Mouse (Mus musculus) intestine, postnatal 0 days (tissue): Measurements from ENCODE around the gene 1600014C23Rik. TPM values are rescaled to one million over a fixed set of nuclear protein-coding genes. Genes with fewer than 3 reads are reported as not detected.

Source experiments
- ATAC-seq: fragments of 200-750 bp; cut with Nextera tagmentation; 2 replicates; pipeline ENCODE4 v1.8.0; 2017; ENCODE audit warnings: mild to moderate bottlenecking, moderate TSS enrichment, moderate library complexity
- H3K27ac ChIP-seq: fragments of 300-500 bp; sonication (generic); 2 replicates; pipeline ENCODE4 v1.5.1; 2014; ENCODE audit warnings: mild to moderate bottlenecking, low read depth, low read length, moderate library complexity
- H3K27me3 ChIP-seq: fragments of 300-500 bp; sonication (generic); replicated peaks from 2 replicates; pipeline ENCODE4 v1.6.1; 2014; ENCODE audit warnings: low read length, mixed read lengths; ENCODE audit not compliant: control insufficient read depth, insufficient read depth
- H3K36me3 ChIP-seq: fragments of 300-500 bp; sonication (generic); 2 replicates; pipeline ENCODE4 v1.6.1; 2014; ENCODE audit warnings: mild to moderate bottlenecking, moderate library complexity; ENCODE audit not compliant: control insufficient read depth, insufficient read depth
- H3K4me1 ChIP-seq: fragments of 300-500 bp; sonication (generic); replicated peaks from 2 replicates; pipeline ENCODE4 v1.6.1; 2014; ENCODE audit warnings: antibody characterized with exemption, low read length, mixed read lengths; ENCODE audit not compliant: control insufficient read depth, insufficient read depth
- H3K4me2 ChIP-seq: fragments of 300-500 bp; sonication (generic); replicated peaks from 2 replicates; pipeline ENCODE4 v1.6.1; 2014; ENCODE audit warnings: low read depth, mild to moderate bottlenecking, moderate library complexity
- H3K4me3 ChIP-seq: fragments of 300-500 bp; sonication (generic); 2 replicates; pipeline ENCODE4 v1.5.1; 2014; ENCODE audit warnings: low read depth, low read length
- H3K9ac ChIP-seq: fragments of 300-500 bp; sonication (generic); 2 replicates; pipeline ENCODE4 v1.6.1; 2014; ENCODE audit warnings: mild to moderate bottlenecking, low read depth, low read length
- H3K9me3 ChIP-seq: fragments of 300-500 bp; sonication (generic); 2 replicates; pipeline ENCODE4 v1.6.1; 2016; ENCODE audit warnings: mixed run types; ENCODE audit not compliant: control insufficient read depth
- CTCF ChIP-seq: sonication (generic); IDR thresholded peaks from 2 replicates; pipeline ENCODE4 v1.5.1; 2016; ENCODE audit warnings: low read depth, mild to moderate bottlenecking, control low read depth, antibody characterized with exemption, moderate library complexity
- WGBS: fragments of 180-500 bp; shearing (Covaris S2); extraction: QIAGEN DNeasy Blood & Tissue Kit; methylation state at CpG from one replicate; pipeline ENCODE4 v1.1.7; 2014; 5-methylcytosine and 5-hydroxymethylcytosine counted together
- polyA plus RNA-seq: library from polyadenylated mRNA; unstranded; fragments of >200 nt; fragmentation: Nextera tagmentation; extraction: Ambion mirVana; gene quantifications from 2 replicates; pipeline ENCODE4 v1.2.1, GENCODE M21; 2015

Gene 1600014C23Rik
- polyA plus RNA-seq, 1 experiment from 2014 or later: not detected

DNA sequence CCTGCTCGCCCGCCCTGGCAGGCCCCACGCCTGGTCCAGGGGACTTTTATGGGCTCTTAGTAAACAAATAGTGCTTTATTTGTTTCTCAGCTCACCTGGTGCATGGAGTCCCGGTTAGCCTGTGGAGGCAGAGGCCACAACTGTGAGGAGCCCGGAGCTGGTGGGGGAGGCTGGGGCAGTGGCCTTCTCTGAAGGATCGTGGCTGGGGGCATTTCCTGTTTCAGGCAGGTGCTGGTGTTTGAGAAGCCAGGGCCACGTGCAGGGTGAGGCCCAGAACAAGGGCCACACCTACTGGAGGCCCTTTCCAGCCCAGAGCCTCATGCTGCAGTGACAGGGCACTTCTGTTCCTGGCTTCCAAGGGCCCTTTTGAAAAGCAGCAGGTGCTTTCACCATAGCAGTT, 7.4 kb downstream of the 1600014C23Rik start:
- peak overlapping the region; percentile 17; the same call in 1 of the 2 replicates for H3K9ac ChIP-seq
- 0 out of 2 replicates have a peak overlapping the region, but pooled peaks have one; percentile 5 for H3K4me3 ChIP-seq
- H3K27ac ChIP-seq: peak overlapping the region; percentile 60
- H3K9me3 ChIP-seq: no peaks in the 10 kb centered on the region
- ATAC-seq: peak; percentile 90
- peak overlapping the region; percentile 54 for H3K4me2 ChIP-seq
- H3K4me1 ChIP-seq: peaks cover 2% of the 10 kb centered on the region
- H3K36me3 ChIP-seq: no peaks in the 10 kb centered on the region
- no peaks in the 10 kb centered on the region for H3K27me3 ChIP-seq
- no peak for TF ChIP-seq CTCF
- 17% methylated on average over 7 of the region's 7 CpGs for WGBS

DNA sequence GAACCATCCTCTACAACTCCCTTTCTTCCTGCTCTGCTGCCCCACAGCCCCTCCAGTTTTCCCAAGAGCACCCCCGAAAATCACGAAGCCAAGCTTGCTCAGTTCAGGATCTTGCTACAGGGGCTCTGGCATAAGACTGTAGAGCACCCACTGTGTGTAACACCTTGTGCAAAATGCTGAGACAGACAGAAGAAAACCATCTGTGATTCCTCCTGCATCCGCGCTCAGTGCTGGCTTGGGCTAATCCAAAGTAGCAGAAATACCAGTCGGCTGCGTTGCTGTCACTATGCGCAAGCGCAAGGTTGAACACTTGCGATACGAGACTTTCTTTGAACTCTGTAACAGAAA, 9.1 kb downstream of the 1600014C23Rik start:
- Histone ChIP-seq H3K4me1 (peaks cover 2% of the 10 kb centered on the region), H3K9ac (no peak overlapping the region), H3K27ac (no peak overlapping the region), H3K36me3 (no peaks in the 10 kb centered on the region), H3K4me2 (no peak overlapping the region), H3K4me3 (no peak overlapping the region), H3K27me3 (no peaks in the 10 kb centered on the region), H3K9me3 (no peaks in the 10 kb centered on the region)
- WGBS: 90% methylated on average over 10 of the region's 10 CpGs
- no peak for ATAC-seq
- TF ChIP-seq CTCF: no peak

DNA sequence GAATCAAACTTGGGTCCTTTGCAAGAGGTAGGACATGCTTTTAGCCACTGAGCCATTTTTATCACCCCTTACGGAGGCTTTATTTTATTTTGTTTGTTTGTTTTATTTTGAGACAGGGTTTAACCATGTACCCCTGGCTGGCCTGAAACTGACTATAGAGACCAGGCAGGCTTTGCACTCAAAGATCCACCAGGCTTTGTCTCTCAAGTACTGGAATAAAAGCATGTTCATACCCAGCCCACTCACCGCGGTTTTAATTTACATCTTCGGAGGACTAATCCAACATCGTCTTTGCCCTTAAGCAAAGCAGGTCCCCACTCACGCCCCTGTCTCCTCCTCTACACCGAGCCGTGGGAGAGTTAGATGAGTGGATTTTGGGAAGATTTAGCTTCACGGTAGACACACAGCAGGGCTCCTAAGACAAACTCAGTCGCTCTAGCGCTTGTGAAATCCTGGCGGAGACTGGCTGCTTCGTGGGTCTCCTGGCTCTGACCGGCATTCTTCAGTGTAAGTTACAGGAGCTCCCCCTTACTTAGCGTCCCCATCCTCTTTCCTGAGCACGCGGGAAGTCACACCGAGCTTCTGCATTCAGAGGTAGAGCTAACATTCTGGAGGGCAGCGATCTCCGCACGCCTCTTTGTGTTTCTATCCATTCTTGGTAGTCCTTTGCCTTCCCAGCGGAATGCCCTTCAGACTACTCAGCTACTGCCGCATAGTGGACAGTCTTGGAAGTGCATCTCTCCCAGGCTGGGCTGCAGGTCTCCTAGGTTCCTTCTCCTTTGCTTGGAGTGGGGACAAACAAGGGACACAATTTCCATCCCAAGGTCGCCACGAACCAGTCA, 9.7 kb downstream of the 1600014C23Rik start:
- Histone ChIP-seq H3K9ac (peak overlapping the region; percentile 41), H3K27me3 (no peaks in the 10 kb centered on the region), H3K36me3 (no peaks in the 10 kb centered on the region), H3K4me3 (peak overlapping the region; percentile 40), H3K4me1 (peaks cover 2% of the 10 kb centered on the region), H3K9me3 (no peaks in the 10 kb centered on the region), H3K27ac (no peak overlapping the region), H3K4me2 (peak overlapping the region; percentile 77)
- TF ChIP-seq CTCF: peak; percentile 99
- 4% methylated on average over 25 of the region's 25 CpGs for WGBS
- no peak for ATAC-seq

DNA sequence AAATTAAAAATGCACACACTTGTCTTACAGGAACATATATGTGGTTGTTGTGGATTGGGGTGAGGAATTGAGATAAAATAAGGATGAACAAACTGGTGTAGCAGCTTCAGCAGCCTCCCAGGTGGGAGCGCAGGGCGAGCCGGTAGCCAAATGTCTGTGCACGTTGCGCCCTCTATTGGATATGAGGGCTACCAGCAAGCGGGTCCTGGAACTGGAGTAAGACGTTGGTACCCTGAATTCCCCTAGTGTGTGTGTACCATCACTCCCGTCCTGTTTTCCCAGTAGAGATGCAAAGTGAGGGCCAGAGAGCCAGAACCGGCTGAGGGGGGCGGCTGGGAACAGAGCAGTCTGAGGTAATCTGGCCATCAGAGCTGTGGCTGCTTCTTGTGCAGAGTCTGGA, 15.3 kb downstream of the 1600014C23Rik start:
- no peaks in the 10 kb centered on the region for H3K36me3 ChIP-seq
- H3K4me2 ChIP-seq: no peak overlapping the region
- no peak overlapping the region for H3K27ac ChIP-seq
- 8% methylated on average over 10 of the region's 10 CpGs for WGBS
- TF ChIP-seq CTCF: peak; percentile 90
- ATAC-seq: peak; percentile 49; the same call in 1 of the 2 replicates
- no peaks in the 10 kb centered on the region for H3K9me3 ChIP-seq
- H3K4me1 ChIP-seq: no peaks in the 10 kb centered on the region
- no peak overlapping the region for H3K4me3 ChIP-seq
- H3K9ac ChIP-seq: no peak overlapping the region
- H3K27me3 ChIP-seq: no peaks in the 10 kb centered on the region

DNA sequence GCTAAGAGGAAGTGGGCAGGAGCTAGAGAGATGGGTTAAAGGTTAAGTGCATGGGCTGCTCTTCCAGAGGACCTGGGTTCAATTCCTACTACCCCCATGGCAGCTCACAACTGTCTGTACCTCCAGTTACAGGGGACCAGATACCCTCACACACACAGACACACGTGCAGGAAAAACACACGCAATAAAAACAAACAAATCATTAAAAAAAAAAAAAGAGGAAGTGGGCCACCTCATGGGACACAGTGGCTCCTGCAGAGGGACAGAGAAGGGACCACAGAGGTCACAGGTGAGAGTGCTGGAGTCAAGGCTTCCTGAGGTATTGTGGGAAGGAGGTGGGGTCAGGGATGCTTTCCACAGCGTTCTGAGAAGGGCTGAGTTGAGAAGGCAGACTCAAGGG, 22.1 kb downstream of the 1600014C23Rik start:
- H3K27ac ChIP-seq: no peak overlapping the region
- H3K36me3 ChIP-seq: no peaks in the 10 kb centered on the region
- no peak overlapping the region for H3K9ac ChIP-seq
- no peak overlapping the region for H3K4me2 ChIP-seq
- H3K9me3 ChIP-seq: no peaks in the 10 kb centered on the region
- H3K4me3 ChIP-seq: no peak overlapping the region
- no peak for TF ChIP-seq CTCF
- 36% methylated on average over 3 of the region's 3 CpGs for WGBS
- no peaks in the 10 kb centered on the region for H3K27me3 ChIP-seq
- no peaks in the 10 kb centered on the region for H3K4me1 ChIP-seq
- no peak for ATAC-seq

DNA sequence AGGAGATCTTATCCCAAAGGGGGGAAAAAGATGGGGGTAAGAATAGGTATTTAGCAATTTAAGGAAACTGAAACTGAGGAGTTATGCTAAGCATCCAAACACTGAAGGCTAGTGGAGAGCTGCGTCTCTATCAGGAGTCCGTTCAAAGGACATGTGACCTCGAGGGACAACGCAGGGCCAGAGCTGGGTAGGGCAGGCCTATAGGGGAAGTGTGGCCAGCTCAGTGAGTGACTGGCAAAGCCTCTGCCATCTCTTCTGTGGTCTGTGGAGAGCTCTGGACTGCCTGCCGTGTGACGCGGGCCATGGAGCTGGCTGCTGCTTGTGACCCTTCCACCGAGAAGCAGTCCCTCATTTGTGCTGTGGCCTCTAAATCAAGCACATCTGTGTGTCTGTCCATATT, 23.2 kb downstream of the 1600014C23Rik start:
- ATAC-seq: no peak
- Histone ChIP-seq H3K9me3 (no peaks in the 10 kb centered on the region), H3K4me2 (no peak overlapping the region), H3K9ac (no peak overlapping the region), H3K27ac (no peak overlapping the region), H3K27me3 (no peaks in the 10 kb centered on the region), H3K4me1 (no peaks in the 10 kb centered on the region), H3K36me3 (no peaks in the 10 kb centered on the region), H3K4me3 (no peak overlapping the region)
- 73% methylated on average over 8 of the region's 8 CpGs for WGBS
- TF ChIP-seq CTCF: no peak
